In the genomic region with DNA sequence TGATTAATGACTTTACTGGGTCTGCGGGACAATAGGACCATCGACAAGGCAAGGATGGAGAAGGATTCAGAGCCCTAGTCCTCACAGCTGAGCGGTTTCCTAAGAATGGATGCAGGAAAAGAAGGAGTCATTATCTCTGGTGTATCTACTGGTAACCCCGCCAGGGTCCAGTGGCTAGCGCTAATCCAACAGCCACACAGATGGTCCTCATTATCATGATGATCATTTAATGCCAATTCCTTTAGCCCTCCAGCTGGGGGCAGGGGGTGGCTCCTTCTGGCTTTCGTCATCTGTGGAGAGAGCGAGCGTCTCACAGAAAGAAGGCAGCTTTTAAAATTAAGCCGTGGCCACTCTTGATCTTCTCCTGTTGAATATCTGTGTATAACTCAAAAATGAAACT, we compare ENCODE assay signal across 15 mouse cellular contexts. TPM values are rescaled to one million over a fixed set of nuclear protein-coding genes. Genes with fewer than 3 reads are reported as not detected.
DNase-seq lines count a peak whose midpoint lies in the region; ATAC-seq lines count a peak whose summit lies in the region.
"Had no signal": no experiment of that assay in that cellular context is flagged by ENCODE, and none has a peak within 500 bp of the region (broad histone marks: within the 10 kb centered on the region; RNA-seq: fewer than 3 reads in every experiment).

No protein-coding gene starts in this region.

- peak; percentile 69 for ATAC-seq in midbrain, embryonic 11.5 days (ENCODE audit: low FRiP score)
- no peak for ATAC-seq in midbrain, embryonic 15.5 days (replicated peaks)
- ATAC-seq in hindbrain, embryonic 11.5 days (ENCODE audit: low FRiP score), result peak; percentile 64
- no peak for ATAC-seq in neural tube, embryonic 11.5 days (ENCODE audit: insufficient read depth, low FRiP score, low TSS enrichment)
- ATAC-seq in intestine, embryonic 16.5 days, result no peak
- ATAC-seq: lung, postnatal 0 days had no signal

- H3K27me3 ChIP-seq in midbrain, embryonic 11.5 days (ENCODE audit: control insufficient read depth, insufficient read depth, low read length), result peaks cover 3% of the 10 kb centered on the region; the same call in 1 of the 2 replicates
- no peaks in the 10 kb centered on the region for H3K27me3 ChIP-seq in midbrain, embryonic 15.5 days (replicated peaks)
- no peaks in the 10 kb centered on the region for H3K27me3 ChIP-seq in hindbrain, embryonic 11.5 days (ENCODE audit: control insufficient read depth, insufficient read depth, low read length)
- H3K27me3 ChIP-seq in neural tube, embryonic 11.5 days (ENCODE audit: control insufficient read depth, insufficient read depth, low read length), result no peaks in the 10 kb centered on the region
- 0 out of 2 replicates have a peak, but pooled peaks cover 6% of the 10 kb centered on the region for H3K27me3 ChIP-seq in intestine, embryonic 16.5 days (replicated peaks; ENCODE audit: control insufficient read depth, insufficient read depth, low read length)

- H3K36me3 ChIP-seq in midbrain, embryonic 11.5 days (ENCODE audit: control insufficient read depth, insufficient read depth, low read length), result no peaks in the 10 kb centered on the region
- H3K36me3 ChIP-seq in midbrain, embryonic 15.5 days (replicated peaks), result no peaks in the 10 kb centered on the region
- H3K36me3 ChIP-seq in hindbrain, embryonic 11.5 days (ENCODE audit: control insufficient read depth, insufficient read depth, low read length), result no peaks in the 10 kb centered on the region
- H3K36me3 ChIP-seq in neural tube, embryonic 11.5 days (ENCODE audit: control insufficient read depth, insufficient read depth, low read length), result no peaks in the 10 kb centered on the region
- no peaks in the 10 kb centered on the region for H3K36me3 ChIP-seq in intestine, embryonic 16.5 days (ENCODE audit: control insufficient read depth, insufficient read depth, low read length)
- H3K36me3 ChIP-seq: liver, embryonic 13.5 days; neural tube, embryonic 12.5 days had no signal

- H3K4me3 ChIP-seq in midbrain, embryonic 11.5 days (ENCODE audit: low read depth, low read length), result no peak overlapping the region
- no peak overlapping the region for H3K4me3 ChIP-seq in midbrain, embryonic 15.5 days
- no peak overlapping the region for H3K4me3 ChIP-seq in hindbrain, embryonic 11.5 days (ENCODE audit: low read depth, low read length)
- no peak overlapping the region for H3K4me3 ChIP-seq in neural tube, embryonic 11.5 days (ENCODE audit: low read depth, low read length)
- no peak overlapping the region for H3K4me3 ChIP-seq in intestine, embryonic 16.5 days (ENCODE audit: low read length)
- H3K4me3 ChIP-seq: liver, embryonic 13.5 days; megakaryocyte, embryonic 14.5 days; neural tube, embryonic 12.5 days had no signal

- no peak overlapping the region for H3K27ac ChIP-seq in midbrain, embryonic 11.5 days (ENCODE audit: low read depth, low read length)
- no peak overlapping the region for H3K27ac ChIP-seq in midbrain, embryonic 15.5 days
- no peak overlapping the region for H3K27ac ChIP-seq in hindbrain, embryonic 11.5 days (ENCODE audit: low read depth, low read length)
- no peak overlapping the region for H3K27ac ChIP-seq in neural tube, embryonic 11.5 days (ENCODE audit: low read depth, low read length)
- no peak overlapping the region for H3K27ac ChIP-seq in intestine, embryonic 16.5 days (ENCODE audit: low read length)
- H3K27ac ChIP-seq: liver, embryonic 13.5 days; neural tube, embryonic 12.5 days had no signal

- H3K4me1 ChIP-seq in midbrain, embryonic 11.5 days (ENCODE audit: control insufficient read depth, insufficient read depth, low read length), result peaks cover 5% of the 10 kb centered on the region; the same call in 1 of the 2 replicates
- H3K4me1 ChIP-seq in midbrain, embryonic 15.5 days, result peaks cover 6% of the 10 kb centered on the region
- H3K4me1 ChIP-seq in hindbrain, embryonic 11.5 days (replicated peaks; ENCODE audit: control insufficient read depth, insufficient read depth, low read length), result no peaks in the 10 kb centered on the region
- no peaks in the 10 kb centered on the region; the same call in 1 of the 2 replicates for H3K4me1 ChIP-seq in neural tube, embryonic 11.5 days (ENCODE audit: control insufficient read depth, insufficient read depth, low read length)
- H3K4me1 ChIP-seq in intestine, embryonic 16.5 days (ENCODE audit: control insufficient read depth, insufficient read depth, low read length), result peaks cover 5% of the 10 kb centered on the region

- peak; percentile 85 for DNase-seq in midbrain, embryonic 11.5 days (ENCODE audit: low spot score, missing footprints)
- DNase-seq in cerebellum, postnatal 14 days, result peak; percentile 83
- DNase-seq in hindbrain, embryonic 11.5 days (ENCODE audit: low spot score), result peak; percentile 59
- DNase-seq in neural tube, embryonic 11.5 days (ENCODE audit: low spot score), result peak; percentile 51
- no peak for DNase-seq in urinary bladder, postnatal 25 days (ENCODE audit: low spot score)
- no peak for DNase-seq in urinary bladder, adult 18-20 months (ENCODE audit: low spot score in 2 of 2)
- DNase-seq: kidney, adult 18-20 months; kidney, postnatal 4 days; liver, embryonic 13.5 days; thymus, postnatal 14 days had no signal

- H3K9ac ChIP-seq in midbrain, embryonic 11.5 days (ENCODE audit: low read length), result no peak overlapping the region
- H3K9ac ChIP-seq in midbrain, embryonic 15.5 days, result no peak overlapping the region
- H3K9ac ChIP-seq in hindbrain, embryonic 11.5 days (ENCODE audit: low read depth, low read length), result no peak overlapping the region
- no peak overlapping the region for H3K9ac ChIP-seq in neural tube, embryonic 11.5 days (ENCODE audit: low read length)
- H3K9ac ChIP-seq in intestine, embryonic 16.5 days (ENCODE audit: low read depth, low read length), result no peak overlapping the region
- H3K9ac ChIP-seq: liver, embryonic 13.5 days; neural tube, embryonic 12.5 days had no signal

- H3K4me2 ChIP-seq in midbrain, embryonic 11.5 days, result no peak overlapping the region
- H3K4me2 ChIP-seq in midbrain, embryonic 15.5 days, result no peak overlapping the region
- no peak overlapping the region for H3K4me2 ChIP-seq in hindbrain, embryonic 11.5 days (replicated peaks; ENCODE audit: low read depth, low read length)
- H3K4me2 ChIP-seq in neural tube, embryonic 11.5 days (ENCODE audit: low read depth), result no peak overlapping the region
- H3K4me2 ChIP-seq in intestine, embryonic 16.5 days (ENCODE audit: low read depth, low read length), result no peak overlapping the region
- H3K4me2 ChIP-seq: liver, embryonic 13.5 days; neural tube, embryonic 12.5 days had no signal

- WGBS in midbrain, embryonic 11.5 days, result 30% methylated on average over 9 of the region's 9 CpGs
- WGBS in midbrain, embryonic 15.5 days, result 16% methylated on average over 9 of the region's 9 CpGs
- WGBS in hindbrain, embryonic 11.5 days, result 26% methylated on average over 9 of the region's 9 CpGs
- 25% methylated on average over 9 of the region's 9 CpGs for WGBS in neural tube, embryonic 11.5 days
- 44% methylated on average over 9 of the region's 9 CpGs for WGBS in intestine, embryonic 16.5 days

- H3K9me3 ChIP-seq in midbrain, embryonic 11.5 days (ENCODE audit: control insufficient read depth, low read length), result no peaks in the 10 kb centered on the region
- no peaks in the 10 kb centered on the region for H3K9me3 ChIP-seq in midbrain, embryonic 15.5 days
- no peaks in the 10 kb centered on the region for H3K9me3 ChIP-seq in hindbrain, embryonic 11.5 days (ENCODE audit: control insufficient read depth, low read length)
- H3K9me3 ChIP-seq in neural tube, embryonic 11.5 days (ENCODE audit: control insufficient read depth, low read length), result no peaks in the 10 kb centered on the region
- H3K9me3 ChIP-seq in intestine, embryonic 16.5 days (ENCODE audit: control insufficient read depth, low read length), result no peaks in the 10 kb centered on the region
- H3K9me3 ChIP-seq: liver, embryonic 13.5 days; neural tube, embryonic 12.5 days had no signal

RNA-seq across cellular contexts. Expression of gene Ntn4, which starts 4.5 kb away (rescaled TPM):
- polyA plus RNA-seq in midbrain, embryonic 11.5 days (2014; fragmentation: Nextera tagmentation; extraction: Ambion mirVana), result 1.8 and 2.6 TPM in 2 replicates
- 1.2 and 1.8 TPM in 2 replicates for polyA plus RNA-seq in midbrain, embryonic 15.5 days (2015; fragmentation: Nextera tagmentation; extraction: Ambion mirVana)
- 2.3 and 4.3 TPM in 2 replicates for polyA plus RNA-seq in hindbrain, embryonic 11.5 days (2014; fragmentation: Nextera tagmentation; extraction: Ambion mirVana)
- 1.5 and 1.9 TPM in 2 replicates for polyA plus RNA-seq in neural tube, embryonic 11.5 days (2014; fragmentation: Nextera tagmentation; extraction: Ambion mirVana)
- polyA plus RNA-seq in intestine, embryonic 16.5 days (2015; fragmentation: Nextera tagmentation; extraction: Ambion mirVana), result 0.22 and 0.23 TPM in 2 replicates

RNA-seq across cellular contexts. Expression of gene Snrpf, which starts 46.4 kb away (rescaled TPM):
- polyA plus RNA-seq in midbrain, embryonic 11.5 days (2014; fragmentation: Nextera tagmentation; extraction: Ambion mirVana), result 145 and 150 TPM in 2 replicates
- polyA plus RNA-seq in midbrain, embryonic 15.5 days (2015; fragmentation: Nextera tagmentation; extraction: Ambion mirVana), result 59.1 and 60.3 TPM in 2 replicates
- 135 TPM in 2 replicates for polyA plus RNA-seq in hindbrain, embryonic 11.5 days (2014; fragmentation: Nextera tagmentation; extraction: Ambion mirVana)
- 135 and 139 TPM in 2 replicates for polyA plus RNA-seq in neural tube, embryonic 11.5 days (2014; fragmentation: Nextera tagmentation; extraction: Ambion mirVana)
- 88.2 and 94.6 TPM in 2 replicates for polyA plus RNA-seq in intestine, embryonic 16.5 days (2015; fragmentation: Nextera tagmentation; extraction: Ambion mirVana)

Comparison
In these comparisons a context has a peak if more than half of its experiments do, and no peak if none do; other contexts are left out.
1. ATAC-seq: peak in midbrain, embryonic 11.5 days (single experiment) and hindbrain, embryonic 11.5 days (single experiment); none in midbrain, embryonic 15.5 days (single experiment), neural tube, embryonic 11.5 days (single experiment) and intestine, embryonic 16.5 days (single experiment).
2. DNase-seq: peak in midbrain, embryonic 11.5 days (single experiment), cerebellum, postnatal 14 days (2 of 2), hindbrain, embryonic 11.5 days (single experiment) and neural tube, embryonic 11.5 days (single experiment); none in urinary bladder, postnatal 25 days (single experiment) and urinary bladder, adult 18-20 months (0 of 2).